Mouse (Mus musculus) stomach, embryonic 14.5 days (tissue): ENCODE data around the gene D630003M21Rik. TPM values are rescaled to one million over a fixed set of nuclear protein-coding genes. Genes with fewer than 3 reads are reported as not detected.

Experiments
- ATAC-seq: fragments of 200-750 bp; cut with Nextera tagmentation; 2 replicates; pipeline ENCODE4 v1.8.0; 2017; ENCODE audit warnings: low read depth, moderate TSS enrichment; ENCODE audit not compliant: insufficient number of reproducible peaks, insufficient read depth, low FRiP score
- H3K27ac ChIP-seq: fragments of 300-500 bp; sonication (generic); 2 replicates; pipeline ENCODE4 v1.5.1; 2014; ENCODE audit warnings: mild to moderate bottlenecking, low read length, moderate library complexity, mixed read lengths
- H3K27me3 ChIP-seq: fragments of 300-500 bp; sonication (generic); 2 replicates; pipeline ENCODE4 v1.6.1; 2014; ENCODE audit warnings: low read length, control low read depth, mixed read lengths; ENCODE audit not compliant: control insufficient read depth, insufficient read depth
- H3K36me3 ChIP-seq: fragments of 300-500 bp; sonication (generic); 2 replicates; pipeline ENCODE4 v1.6.1; 2014; ENCODE audit warnings: mild to moderate bottlenecking, control low read depth, low read length, moderate library complexity, mixed read lengths; ENCODE audit not compliant: control insufficient read depth, insufficient read depth
- H3K4me1 ChIP-seq: fragments of 300-500 bp; sonication (generic); 2 replicates; pipeline ENCODE4 v1.6.1; 2014; ENCODE audit warnings: low read length, control low read depth, mixed read lengths; ENCODE audit not compliant: control insufficient read depth, insufficient read depth
- H3K4me2 ChIP-seq: fragments of 300-500 bp; sonication (generic); replicated peaks from 2 replicates; pipeline ENCODE4 v1.6.1; 2014; ENCODE audit warnings: low read depth, low read length, control low read depth
- H3K4me3 ChIP-seq: fragments of 300-500 bp; sonication (generic); 2 replicates; pipeline ENCODE4 v1.5.1; 2014; ENCODE audit warnings: low read depth, low read length, control low read depth
- H3K9ac ChIP-seq: fragments of 300-500 bp; sonication (generic); replicated peaks from 2 replicates; pipeline ENCODE4 v1.6.1; 2014; ENCODE audit warnings: low read depth, mild to moderate bottlenecking, control low read depth, low read length, moderate library complexity, mixed read lengths
- H3K9me3 ChIP-seq: fragments of 300-500 bp; sonication (generic); 2 replicates; pipeline ENCODE4 v1.6.1; 2016; ENCODE audit warnings: low read depth, low read length, control low read depth; ENCODE audit not compliant: control insufficient read depth
- WGBS: fragments of 180-500 bp; shearing (Covaris S2); extraction: QIAGEN DNeasy Blood & Tissue Kit; methylation state at CpG from one replicate; pipeline ENCODE4 v1.1.7; 2014; 5-methylcytosine and 5-hydroxymethylcytosine counted together
- polyA plus RNA-seq: library from polyadenylated mRNA; unstranded; fragments of >200 nt; fragmentation: Nextera tagmentation; extraction: Ambion mirVana; gene quantifications from 2 replicates; pipeline ENCODE4 v1.2.1, GENCODE M21; 2014

D630003M21Rik gene
- polyA plus RNA-seq, 1 experiment from 2014 or later: 2.6 TPM

- ATAC-seq: no peak
- Histone ChIP-seq H3K27ac (peak overlapping the region; percentile 69), H3K36me3 (no peaks in the 10 kb centered on the region), H3K4me2 (no peak overlapping the region), H3K9me3 (no peaks in the 10 kb centered on the region), H3K27me3 (no peaks in the 10 kb centered on the region), H3K9ac (no peak overlapping the region), H3K4me1 (peaks cover 6% of the 10 kb centered on the region), H3K4me3 (no peak overlapping the region)
- WGBS: 63% methylated on average over 11 of the region's 11 CpGs
Measured at GRCm38 (mm10) chr2:158186206-158186871, 42.7 kb downstream of the D630003M21Rik start.

DNA sequence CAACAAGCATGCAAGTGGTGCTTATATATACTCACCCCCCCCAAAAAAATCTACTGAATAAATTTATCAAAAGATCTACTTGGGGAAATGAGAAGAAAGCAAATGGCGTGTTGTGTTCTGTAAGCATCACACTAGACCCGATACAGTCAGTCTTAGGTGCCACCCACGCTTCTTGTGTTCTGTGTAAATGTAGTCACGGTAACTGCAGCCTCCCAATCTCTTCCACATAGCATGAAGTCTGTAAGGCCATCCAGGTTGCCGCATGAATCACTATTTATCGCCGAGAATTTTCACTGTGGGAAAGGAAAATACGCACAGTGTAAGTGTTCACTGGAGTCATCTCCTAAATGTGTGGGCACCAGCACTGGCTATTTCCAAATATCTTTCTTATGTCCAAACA lies 45.8 kb downstream of the D630003M21Rik start:
- Histone ChIP-seq H3K4me2 (no peak overlapping the region), H3K27ac (no peak overlapping the region), H3K9me3 (no peaks in the 10 kb centered on the region), H3K27me3 (no peaks in the 10 kb centered on the region), H3K4me1 (peaks cover 19% of the 10 kb centered on the region), H3K4me3 (no peak overlapping the region), H3K36me3 (no peaks in the 10 kb centered on the region), H3K9ac (no peak overlapping the region)
- ATAC-seq: no peak
- 89% methylated on average over 8 of the region's 8 CpGs for WGBS

- Histone ChIP-seq H3K4me1 (peaks cover 19% of the 10 kb centered on the region), H3K27me3 (no peaks in the 10 kb centered on the region), H3K4me3 (no peak overlapping the region), H3K4me2 (no peak overlapping the region), H3K9ac (no peak overlapping the region), H3K36me3 (no peaks in the 10 kb centered on the region), H3K27ac (no peak overlapping the region), H3K9me3 (no peaks in the 10 kb centered on the region)
- WGBS: 59% methylated on average over 6 of the region's 6 CpGs
- no peak for ATAC-seq
Measured at GRCm38 (mm10) chr2:158181932-158182331, 47.1 kb downstream of the D630003M21Rik start.

- Histone ChIP-seq H3K9ac (no peak overlapping the region), H3K27ac (no peak overlapping the region), H3K36me3 (no peaks in the 10 kb centered on the region), H3K9me3 (no peaks in the 10 kb centered on the region), H3K27me3 (no peaks in the 10 kb centered on the region), H3K4me1 (peaks cover 19% of the 10 kb centered on the region), H3K4me3 (no peak overlapping the region), H3K4me2 (no peak overlapping the region)
- 43% methylated on average over 9 of the region's 9 CpGs for WGBS
- ATAC-seq: no peak
Measured at GRCm38 (mm10) chr2:158180797-158181196, 48.2 kb downstream of the D630003M21Rik start.

DNA sequence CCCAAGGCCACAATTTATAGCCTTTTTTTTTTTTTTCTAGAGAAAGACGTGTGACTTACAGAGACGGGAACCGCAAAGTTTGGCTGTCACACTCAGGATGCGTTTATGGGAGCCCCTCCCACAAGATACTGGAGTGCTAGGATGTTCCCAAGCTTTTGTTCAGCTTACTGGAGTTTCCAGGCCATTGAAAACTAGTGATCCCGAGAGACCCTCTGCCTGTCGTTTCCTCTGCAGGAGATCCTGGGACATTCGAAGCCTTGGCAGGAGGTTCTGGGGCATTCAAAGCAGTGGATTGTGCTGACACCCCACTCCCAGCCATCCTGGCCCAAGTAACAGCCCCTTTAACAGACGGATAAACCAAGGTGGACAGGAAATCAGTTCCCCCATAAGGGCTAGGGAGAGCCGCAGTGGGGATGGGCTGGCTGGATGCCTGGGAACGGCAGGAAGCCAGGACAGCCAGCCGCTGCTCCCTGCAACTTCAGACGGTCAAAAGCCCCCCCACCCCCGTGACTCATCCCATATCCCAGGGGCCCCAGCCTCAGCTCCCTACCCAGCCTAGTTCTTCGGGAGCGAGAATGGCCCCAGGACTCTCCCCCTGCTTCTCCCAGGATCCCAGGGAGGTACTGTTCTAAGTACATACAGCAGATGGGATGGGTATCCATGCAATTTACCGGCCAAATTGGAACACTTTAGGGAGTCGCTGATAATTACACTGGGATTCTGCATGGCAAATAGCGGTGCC lies 49.5 kb downstream of the D630003M21Rik start:
- WGBS: 25% methylated on average over 18 of the region's 18 CpGs
- Histone ChIP-seq H3K27me3 (no peaks in the 10 kb centered on the region), H3K36me3 (no peaks in the 10 kb centered on the region), H3K4me3 (peak overlapping the region; percentile 20), H3K9ac (no peak overlapping the region), H3K4me1 (peaks cover 19% of the 10 kb centered on the region), H3K9me3 (no peaks in the 10 kb centered on the region), H3K4me2 (peak overlapping the region; percentile 49), H3K27ac (peak overlapping the region; percentile 80; the same call in 1 of the 2 replicates)
- ATAC-seq: peak; percentile 25; the same call in 1 of the 2 replicates

DNA sequence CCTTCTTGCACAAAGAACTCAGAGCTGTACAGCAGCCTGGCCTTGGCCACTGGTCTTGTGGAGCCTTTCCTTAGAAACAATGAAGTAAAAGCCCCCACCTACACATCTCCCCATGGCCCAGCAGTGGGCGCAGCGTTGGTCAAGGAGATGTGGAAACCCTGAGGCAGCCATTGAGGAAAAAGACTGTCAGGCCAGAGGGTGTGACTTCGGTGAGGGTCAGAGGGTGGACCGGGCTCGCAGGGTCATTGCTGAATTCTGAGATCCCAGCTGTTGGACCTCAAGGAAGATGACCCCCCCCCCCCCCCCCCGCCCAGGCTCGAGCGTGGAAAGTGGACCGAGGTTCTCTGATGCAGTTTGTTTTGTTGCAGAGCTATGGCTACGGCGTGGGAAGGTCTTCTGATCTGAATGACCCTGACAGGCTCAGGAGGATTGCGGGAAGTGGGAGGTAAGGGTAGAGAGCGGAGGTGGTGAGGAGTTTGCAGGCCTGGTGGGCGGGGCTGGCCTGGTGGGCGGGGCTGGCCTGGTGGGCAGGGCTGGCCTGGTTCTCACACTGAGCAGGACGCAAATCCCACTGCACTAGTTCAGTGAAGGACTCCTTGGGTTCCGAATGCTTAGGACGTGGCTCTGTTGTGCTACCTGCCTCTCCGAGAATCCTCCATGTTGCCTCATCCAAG lies 50.2 kb downstream of the D630003M21Rik start:
- Histone ChIP-seq H3K9ac (no peak overlapping the region), H3K27ac (peak overlapping the region; percentile 80; the same call in 1 of the 2 replicates), H3K9me3 (no peaks in the 10 kb centered on the region), H3K4me2 (peak overlapping the region; percentile 49), H3K36me3 (no peaks in the 10 kb centered on the region), H3K27me3 (no peaks in the 10 kb centered on the region), H3K4me3 (peak overlapping the region; percentile 20), H3K4me1 (peaks cover 19% of the 10 kb centered on the region)
- WGBS: 8% methylated on average over 18 of the region's 19 CpGs
- peak; percentile 86; the same call in 1 of the 2 replicates for ATAC-seq

DNA sequence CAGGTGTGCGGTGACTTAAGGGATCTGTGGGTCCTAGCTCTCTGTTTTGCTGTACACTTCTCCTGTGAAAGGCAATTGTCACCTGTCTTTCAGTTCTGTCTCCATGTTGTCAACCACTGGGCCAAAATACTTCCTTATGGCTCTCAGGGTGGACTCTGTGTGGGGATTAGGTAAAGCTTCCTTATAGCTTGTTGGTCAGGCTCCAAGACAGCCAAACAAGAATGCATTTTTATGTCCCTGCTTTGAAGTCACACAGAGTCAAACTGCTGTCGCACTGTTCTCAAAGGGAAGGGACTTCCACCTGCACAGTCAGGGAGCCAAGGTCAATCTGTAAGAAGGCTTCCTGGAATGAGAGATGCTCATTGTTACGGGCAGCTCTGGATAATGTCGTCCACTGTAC lies 50.9 kb downstream of the D630003M21Rik start:
- no peak overlapping the region for H3K4me2 ChIP-seq
- no peaks in the 10 kb centered on the region for H3K27me3 ChIP-seq
- no peaks in the 10 kb centered on the region for H3K9me3 ChIP-seq
- no peak overlapping the region for H3K27ac ChIP-seq
- no peak overlapping the region for H3K9ac ChIP-seq
- ATAC-seq: no peak
- no peaks in the 10 kb centered on the region for H3K36me3 ChIP-seq
- 78% methylated on average over 4 of the region's 4 CpGs for WGBS
- no peak overlapping the region for H3K4me3 ChIP-seq
- peaks cover 19% of the 10 kb centered on the region for H3K4me1 ChIP-seq

DNA sequence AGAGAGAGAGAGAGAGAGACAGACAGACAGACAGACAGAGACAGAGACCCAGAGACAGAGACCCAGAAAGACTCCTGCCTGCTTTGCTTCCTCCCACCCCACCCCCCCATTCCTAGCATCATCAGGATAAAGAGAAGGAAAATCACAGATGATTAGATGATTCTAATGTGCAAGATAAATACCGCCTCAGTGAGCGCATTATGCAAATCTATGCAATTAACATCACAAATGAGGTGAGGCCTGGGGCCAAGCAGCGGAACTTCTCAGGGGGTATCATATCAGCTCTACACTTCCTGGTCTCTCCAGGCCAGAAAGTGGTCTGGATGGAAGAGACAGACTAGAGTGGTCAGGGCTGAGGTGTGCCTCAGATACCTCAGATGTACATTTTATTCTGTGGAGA lies 51.4 kb downstream of the D630003M21Rik start:
- Histone ChIP-seq H3K27ac (no peak overlapping the region), H3K9ac (no peak overlapping the region), H3K9me3 (no peaks in the 10 kb centered on the region), H3K4me3 (no peak overlapping the region), H3K4me1 (peaks cover 19% of the 10 kb centered on the region), H3K27me3 (no peaks in the 10 kb centered on the region), H3K36me3 (no peaks in the 10 kb centered on the region), H3K4me2 (no peak overlapping the region)
- ATAC-seq: no peak
- WGBS: 93% methylated on average over 3 of the region's 3 CpGs
